Mouse (Mus musculus): ENCODE measurements around the gene Kat7.

The Kat7 gene

GRCm38 (mm10) chr11:95232329-95232696 lies 77.7 kb downstream of the Kat7 start:
- no peak for DNase-seq (ENCODE audit: extremely low spot score, low spot score)

GRCm38 (mm10) chr11:95231688-95232328 lies 78.2 kb downstream of the Kat7 start:
- DNase-seq (ENCODE audit: extremely low spot score, low spot score): peak; percentile 90

- no peak for DNase-seq (ENCODE audit: extremely low spot score, low spot score)
Observed at GRCm38 (mm10) chr11:95227467-95227866, 82.6 kb downstream of the Kat7 start.

GRCm38 (mm10) chr11:95225448-95225847 lies 84.6 kb downstream of the Kat7 start:
- DNase-seq (ENCODE audit: extremely low spot score, low spot score): no peak

All from neural tube, embryonic 10.5 days (tissue).